Mouse (Mus musculus) liver, postnatal 0 days (tissue): ENCODE results near the gene Kcnq4. TPM values are rescaled to one million over a fixed set of nuclear protein-coding genes. Genes with fewer than 3 reads are reported as not detected.

Experiments used
- ATAC-seq: fragments of 200-750 bp; cut with Nextera tagmentation; 2 replicates; pipeline ENCODE4 v1.8.0; 2017; ENCODE audit warnings: mild to moderate bottlenecking, moderate library complexity
- DNase-seq: peaks from one replicate; pipeline ENCODE4 v3.0.0-alpha.2; 2016
- H3K27ac ChIP-seq: fragments of 300-500 bp; sonication (generic); 2 replicates; pipeline ENCODE4 v1.5.1; 2014; ENCODE audit warnings: antibody characterized with exemption, moderate library complexity, mild to moderate bottlenecking, low read depth
- H3K27me3 ChIP-seq: fragments of 300-500 bp; sonication (generic); 2 replicates; pipeline ENCODE4 v1.6.1; 2014; ENCODE audit warnings: low read length, control low read depth, mixed read lengths; ENCODE audit not compliant: insufficient read depth
- H3K36me3 ChIP-seq: fragments of 300-500 bp; sonication (generic); replicated peaks from 2 replicates; pipeline ENCODE4 v1.6.1; 2014; ENCODE audit warnings: mild to moderate bottlenecking, control low read depth, low read length, moderate library complexity, mixed read lengths; ENCODE audit not compliant: insufficient read depth
- H3K4me1 ChIP-seq: fragments of 300-500 bp; sonication (generic); 2 replicates; pipeline ENCODE4 v1.6.1; 2014; ENCODE audit warnings: antibody characterized with exemption, mild to moderate bottlenecking, control low read depth; ENCODE audit not compliant: insufficient read depth
- H3K4me2 ChIP-seq: fragments of 300-500 bp; sonication (generic); 2 replicates; pipeline ENCODE4 v1.6.1; 2014; ENCODE audit warnings: low read depth, mild to moderate bottlenecking, low read length, moderate library complexity, mixed read lengths
- H3K4me3 ChIP-seq: fragments of 300-500 bp; sonication (generic); 2 replicates; pipeline ENCODE4 v1.5.1; 2014; ENCODE audit warnings: low read depth, low read length
- H3K9ac ChIP-seq: fragments of 300-500 bp; sonication (generic); replicated peaks from 2 replicates; pipeline ENCODE4 v1.6.1; 2014; ENCODE audit warnings: mild to moderate bottlenecking, moderate library complexity
- H3K9me3 ChIP-seq: fragments of 300-500 bp; sonication (generic); 2 replicates; pipeline ENCODE4 v1.6.1; 2016; ENCODE audit warnings: mild to moderate bottlenecking, control low read depth, low read length, mixed read lengths
- CTCF ChIP-seq: sonication (generic); IDR thresholded peaks from 2 replicates; pipeline ENCODE4 v1.5.1; 2016; ENCODE audit warnings: antibody characterized with exemption, low read depth
- EP300 ChIP-seq: IDR thresholded peaks from 2 replicates; pipeline ENCODE4 v1.6.1; 2016; ENCODE audit warnings: antibody characterized with exemption, low read depth, mild to moderate bottlenecking
- WGBS: fragments of 180-500 bp; shearing (Covaris S2); extraction: QIAGEN DNeasy Blood & Tissue Kit; methylation state at CpG from one replicate; pipeline ENCODE4 v1.1.7; 2014; ENCODE audit not compliant: insufficient replicate concordance; 5-methylcytosine and 5-hydroxymethylcytosine counted together
- polyA plus RNA-seq: library from polyadenylated mRNA; unstranded; fragments of >200 nt; fragmentation: Nextera tagmentation; extraction: Ambion mirVana; gene quantifications from 2 replicates; pipeline ENCODE4 v1.2.1, GENCODE M21; 2015

Gene Kcnq4
- polyA plus RNA-seq, 1 experiment from 2014 or later: 0.20 TPM

- H3K27me3 ChIP-seq: peaks cover 27% of the 10 kb centered on the region
- no peak overlapping the region for H3K9ac ChIP-seq
- DNase-seq (no peak), ATAC-seq (no peak)
- WGBS: 77% methylated on average over 6 of the region's 6 CpGs
- no peaks in the 10 kb centered on the region for H3K9me3 ChIP-seq
- TF ChIP-seq EP300 (no peak), CTCF (no peak)
- no peaks in the 10 kb centered on the region for H3K36me3 ChIP-seq
- no peak overlapping the region for H3K4me3 ChIP-seq
- no peak overlapping the region for H3K27ac ChIP-seq
- no peak overlapping the region for H3K4me2 ChIP-seq
- no peaks in the 10 kb centered on the region for H3K4me1 ChIP-seq
These were observed 7.1 kb downstream of the Kcnq4 start for GRCm38 (mm10) chr4:120741303-120741702.

GRCm38 (mm10) chr4:120734012-120734622 lies 14.3 kb downstream of the Kcnq4 start:
- peaks cover 37% of the 10 kb centered on the region for H3K27me3 ChIP-seq
- no peak overlapping the region for H3K27ac ChIP-seq
- H3K36me3 ChIP-seq: no peaks in the 10 kb centered on the region
- ATAC-seq (no peak), DNase-seq (no peak)
- no peak overlapping the region for H3K4me3 ChIP-seq
- no peaks in the 10 kb centered on the region for H3K9me3 ChIP-seq
- H3K9ac ChIP-seq: no peak overlapping the region
- no peak overlapping the region for H3K4me2 ChIP-seq
- WGBS: 71% methylated on average over 5 of the region's 5 CpGs
- peaks cover 13% of the 10 kb centered on the region for H3K4me1 ChIP-seq
- TF ChIP-seq CTCF: no peak
- TF ChIP-seq EP300: no peak

DNA sequence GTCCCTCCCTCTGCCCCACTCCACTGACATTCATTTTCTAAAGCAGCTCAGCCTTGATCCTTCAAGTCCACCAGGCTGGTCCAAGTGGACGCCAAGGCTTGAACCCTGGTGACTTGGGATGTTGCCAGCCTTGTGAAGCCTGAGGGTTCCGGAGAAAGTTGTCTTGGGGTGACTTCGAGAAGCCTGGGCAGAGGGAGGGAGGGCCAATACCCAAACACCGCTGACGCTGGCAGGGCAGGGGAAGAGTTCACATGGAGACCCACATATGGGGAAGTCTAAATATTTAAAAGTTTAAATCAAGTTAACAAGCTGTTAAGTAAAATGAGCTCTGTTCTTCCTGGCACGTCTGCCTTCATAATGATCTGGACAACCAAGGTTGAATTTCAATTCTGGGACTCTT lies 15.7 kb downstream of the Kcnq4 start:
- H3K27me3 ChIP-seq: peaks cover 42% of the 10 kb centered on the region
- H3K9me3 ChIP-seq: no peaks in the 10 kb centered on the region
- no peak overlapping the region for H3K9ac ChIP-seq
- WGBS: 73% methylated on average over 6 of the region's 6 CpGs
- no peak overlapping the region for H3K4me2 ChIP-seq
- no peak for ATAC-seq
- no peaks in the 10 kb centered on the region for H3K36me3 ChIP-seq
- no peak for TF ChIP-seq CTCF
- no peak for TF ChIP-seq EP300
- H3K27ac ChIP-seq: no peak overlapping the region
- no peak for DNase-seq
- peaks cover 13% of the 10 kb centered on the region for H3K4me1 ChIP-seq
- H3K4me3 ChIP-seq: no peak overlapping the region

DNA sequence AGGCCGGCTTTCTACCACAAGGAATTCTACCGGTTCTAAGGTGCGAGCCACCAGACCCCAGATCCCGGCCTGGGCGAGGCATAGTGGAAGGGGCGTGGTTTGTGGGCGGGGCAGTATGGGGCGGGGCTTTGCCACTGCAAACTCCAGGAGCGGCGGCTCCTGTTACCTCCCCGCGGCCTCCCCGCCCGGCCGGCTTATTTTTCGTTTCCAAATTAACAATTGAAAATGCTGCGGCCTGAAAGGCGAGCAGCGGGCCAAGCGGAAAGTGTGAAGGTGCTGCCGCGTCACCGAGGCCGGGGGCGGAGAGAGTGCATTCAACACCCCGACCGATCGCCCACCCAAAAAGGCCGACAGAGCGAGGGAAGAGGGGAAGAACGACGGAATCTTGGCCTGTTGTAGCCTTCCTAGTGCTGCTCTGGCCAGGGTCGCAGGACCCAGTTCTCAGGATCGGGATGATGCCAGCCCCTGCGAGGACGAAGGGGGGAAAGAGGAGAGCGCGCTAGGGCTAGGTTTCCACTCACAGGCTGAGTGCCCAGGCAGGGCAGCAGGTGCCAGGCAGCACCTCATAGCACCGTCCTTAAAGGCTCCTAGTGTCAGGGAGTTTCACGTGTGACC lies 17.3 kb downstream of the Kcnq4 start:
- Histone ChIP-seq H3K27ac (no peak overlapping the region), H3K27me3 (peaks cover 42% of the 10 kb centered on the region), H3K4me3 (peak overlapping the region; percentile 60), H3K9ac (peak overlapping the region; percentile 34), H3K4me1 (peaks cover 13% of the 10 kb centered on the region), H3K4me2 (peak overlapping the region; percentile 89), H3K36me3 (no peaks in the 10 kb centered on the region), H3K9me3 (no peaks in the 10 kb centered on the region)
- peak; percentile 87 for DNase-seq
- WGBS: under 1% methylated on average over 40 of the region's 40 CpGs
- TF ChIP-seq CTCF (no peak), EP300 (no peak)
- peak; percentile 87 for ATAC-seq

DNA sequence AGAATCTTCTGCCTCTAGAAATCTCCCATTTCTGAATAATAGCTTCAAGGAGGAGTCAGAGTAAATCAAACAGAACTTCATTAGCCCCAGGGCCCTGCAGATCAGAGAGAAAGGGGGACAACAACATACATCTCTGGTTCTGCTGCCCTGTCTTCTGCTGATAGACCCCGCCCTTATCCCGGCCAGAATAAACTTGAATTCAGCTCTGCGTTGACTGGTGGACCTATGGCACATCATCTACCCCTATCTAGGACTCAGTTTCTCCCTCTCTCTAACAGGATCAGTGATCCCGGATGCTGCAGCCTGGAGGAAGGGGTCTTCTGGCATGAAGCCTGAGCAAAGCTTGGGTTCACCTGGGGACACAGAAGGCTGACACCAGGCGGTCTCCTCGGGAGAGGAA lies 17.8 kb downstream of the Kcnq4 start:
- Histone ChIP-seq H3K4me1 (peaks cover 13% of the 10 kb centered on the region), H3K9ac (0 out of 2 replicates have a peak overlapping the region, but pooled peaks have one; percentile 34), H3K36me3 (no peaks in the 10 kb centered on the region), H3K4me2 (peak overlapping the region; percentile 89), H3K9me3 (no peaks in the 10 kb centered on the region), H3K27me3 (peaks cover 43% of the 10 kb centered on the region), H3K27ac (no peak overlapping the region), H3K4me3 (peak overlapping the region; percentile 60)
- DNase-seq (no peak), ATAC-seq (no peak)
- 20% methylated on average over 6 of the region's 6 CpGs for WGBS
- TF ChIP-seq EP300 (no peak), CTCF (no peak)

DNA sequence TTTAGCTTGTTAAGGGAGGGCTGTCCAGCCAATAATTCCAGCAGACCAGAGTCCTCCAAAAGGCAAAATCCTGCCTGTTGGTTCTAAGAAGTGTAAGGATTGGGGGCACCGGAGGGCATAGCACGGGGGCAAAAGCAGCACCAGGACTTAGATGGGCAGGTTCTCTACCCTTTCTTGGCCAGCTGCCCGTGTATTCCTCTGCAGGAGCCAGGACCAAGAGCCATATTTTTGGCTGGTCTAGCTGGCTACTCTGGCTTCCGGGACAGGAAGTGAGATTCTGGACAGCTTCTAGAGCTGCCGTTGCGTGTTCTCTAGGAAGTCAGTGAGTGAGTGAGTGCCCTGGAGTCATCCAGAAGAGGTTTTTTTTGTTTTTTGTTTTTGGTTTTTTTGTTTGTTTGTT lies 18.3 kb downstream of the Kcnq4 start:
- WGBS: 44% methylated on average over 6 of the region's 6 CpGs
- TF ChIP-seq CTCF: no peak
- no peak for TF ChIP-seq EP300
- H3K9me3 ChIP-seq: no peaks in the 10 kb centered on the region
- DNase-seq: no peak
- H3K27me3 ChIP-seq: peaks cover 42% of the 10 kb centered on the region
- H3K27ac ChIP-seq: no peak overlapping the region
- no peak for ATAC-seq
- no peak overlapping the region for H3K9ac ChIP-seq
- peaks cover 13% of the 10 kb centered on the region for H3K4me1 ChIP-seq
- H3K4me3 ChIP-seq: no peak overlapping the region
- H3K4me2 ChIP-seq: no peak overlapping the region
- H3K36me3 ChIP-seq: no peaks in the 10 kb centered on the region
